Mouse (Mus musculus): Measurements from ENCODE around the gene Epgn. TPM values are rescaled to one million over a fixed set of nuclear protein-coding genes. Genes with fewer than 3 reads are reported as not detected.

The Epgn gene
- polyA plus RNA-seq (2015; fragmentation: Nextera tagmentation; extraction: Ambion mirVana) = 0.29 and 0.35 TPM in 2 replicates

DNA sequence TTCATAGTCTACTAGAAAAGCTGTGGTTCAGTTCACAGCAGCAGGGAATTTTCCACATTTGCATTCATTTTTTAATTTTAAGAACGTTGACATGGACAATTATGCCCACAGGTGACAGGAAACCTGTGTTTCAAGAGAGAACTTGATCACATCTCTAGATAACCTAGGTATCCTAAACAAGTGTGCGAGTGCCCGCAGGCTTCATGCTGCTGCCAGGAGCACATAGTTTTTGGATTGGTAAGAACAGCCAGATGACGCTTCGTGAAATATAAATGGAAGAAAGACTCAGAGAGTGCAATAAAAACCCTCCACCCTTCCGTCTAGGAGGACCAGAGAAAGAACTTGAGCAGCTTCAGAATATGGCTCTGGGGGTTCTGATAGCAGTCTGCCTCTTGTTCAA is at the start of gene Epgn:
Gene Epgn, plus strand, starts transcription at position 301 of the 400 bp plus-strand sequence.

DNA sequence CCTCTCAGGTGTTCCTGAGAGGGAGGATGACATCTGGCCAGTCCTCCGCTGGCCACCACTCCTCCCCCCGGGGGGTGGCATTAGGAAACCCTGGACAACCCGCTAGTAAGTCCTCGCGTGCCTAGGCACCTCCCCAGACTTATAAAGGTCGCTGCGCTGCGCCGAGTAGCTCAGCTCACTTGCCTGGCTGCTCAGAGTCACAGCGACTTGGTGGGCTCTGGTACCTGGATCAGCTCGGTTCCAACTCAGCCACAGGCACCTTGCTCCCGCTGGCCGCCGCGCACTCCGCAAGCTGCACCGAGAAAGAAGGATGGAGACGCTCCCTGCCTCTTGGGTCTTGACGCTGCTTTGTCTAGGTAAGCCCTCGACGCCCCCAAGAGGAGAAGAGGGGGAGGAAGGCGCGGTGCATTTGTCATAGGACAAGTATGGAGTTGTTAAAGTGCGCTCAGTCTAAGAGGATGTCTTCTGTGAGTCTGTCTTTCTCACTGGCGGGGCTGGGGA is 47.2 kb downstream of the Epgn start, which contains the start of gene Ereg:
Gene Ereg, plus strand, starts transcription at position 173 of the 501 bp plus-strand sequence.

Other genes with a start within 250 kb of the Epgn start
- not detected in 2 replicates for gene Cxcl3, start 241.4 kb upstream of the Epgn start, polyA plus RNA-seq (2015; fragmentation: Nextera tagmentation; extraction: Ambion mirVana)
- gene Cxcl15, start 232.9 kb upstream of the Epgn start, polyA plus RNA-seq (2015; fragmentation: Nextera tagmentation; extraction: Ambion mirVana) = not detected in 2 replicates
- 0.62 and 1.3 TPM in 2 replicates for gene Cxcl1, start 136.2 kb upstream of the Epgn start, polyA plus RNA-seq (2015; fragmentation: Nextera tagmentation; extraction: Ambion mirVana)
- not detected in 2 replicates for gene Cxcl2, start 123.6 kb upstream of the Epgn start, polyA plus RNA-seq (2015; fragmentation: Nextera tagmentation; extraction: Ambion mirVana)
- 23.2 and 26.4 TPM in 2 replicates for gene Mthfd2l, start 96.3 kb upstream of the Epgn start, polyA plus RNA-seq (2015; fragmentation: Nextera tagmentation; extraction: Ambion mirVana)
- gene Ereg, start 47.2 kb downstream of the Epgn start, polyA plus RNA-seq (2015; fragmentation: Nextera tagmentation; extraction: Ambion mirVana) = 0.04 TPM in 1 of 2 replicates, not detected in the other
- gene Areg, start 112.1 kb downstream of the Epgn start, polyA plus RNA-seq (2015; fragmentation: Nextera tagmentation; extraction: Ambion mirVana) = not detected in 2 replicates